Mouse (Mus musculus): ENCODE measurements at regions not wholly inside any gene's neighbourhood (a gene's known extent, or its start where the extent isn't known, plus 50 kb on each side); places are given as distances from the start of the nearest gene placed in this dataset.

DNA sequence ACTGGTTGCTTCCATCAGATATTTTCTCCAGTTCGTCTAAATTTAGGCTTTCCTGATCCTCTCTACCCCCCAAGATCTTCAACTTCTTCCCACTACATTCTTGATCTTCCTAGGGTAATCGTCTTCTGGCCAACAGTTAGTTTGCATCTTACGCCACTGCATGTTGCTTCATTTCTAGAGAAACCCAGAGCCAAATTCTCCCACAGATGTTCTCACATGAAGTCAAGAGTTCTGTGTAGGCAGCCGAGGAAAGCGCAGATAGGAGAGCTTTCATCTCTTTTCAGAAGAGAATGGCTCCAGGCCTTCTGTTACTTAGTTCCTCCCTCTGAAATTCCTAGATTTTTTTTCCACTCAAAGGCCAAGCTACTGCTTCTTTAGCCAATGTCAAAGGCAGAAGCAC is 179.9 kb downstream of the Fgf10 start:
- POLR2A ChIA-PET: no interaction called here
- CTCF ChIA-PET: no interaction called here

DNA sequence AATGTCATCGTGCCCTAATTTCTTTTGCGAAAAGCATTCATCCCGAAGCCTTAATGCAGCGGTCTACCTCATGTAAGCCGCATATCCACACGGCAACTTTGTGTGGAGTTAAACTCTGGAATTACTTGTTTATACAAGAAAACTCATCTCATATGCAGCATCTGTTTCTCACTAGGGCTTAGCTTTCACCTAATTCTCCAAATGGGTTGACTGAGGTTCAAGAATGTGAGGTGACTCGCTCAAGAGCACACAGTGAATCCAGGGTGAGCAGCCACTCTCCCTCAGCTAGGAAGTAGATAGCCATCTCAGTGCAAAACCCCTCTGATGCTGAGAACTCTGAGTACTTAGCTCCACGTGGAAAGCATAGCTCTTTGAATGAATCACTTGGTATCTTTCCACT is 181.1 kb downstream of the Fgf10 start:
- ChIA-PET POLR2A (no interaction called here), CTCF (no interaction called here)

DNA sequence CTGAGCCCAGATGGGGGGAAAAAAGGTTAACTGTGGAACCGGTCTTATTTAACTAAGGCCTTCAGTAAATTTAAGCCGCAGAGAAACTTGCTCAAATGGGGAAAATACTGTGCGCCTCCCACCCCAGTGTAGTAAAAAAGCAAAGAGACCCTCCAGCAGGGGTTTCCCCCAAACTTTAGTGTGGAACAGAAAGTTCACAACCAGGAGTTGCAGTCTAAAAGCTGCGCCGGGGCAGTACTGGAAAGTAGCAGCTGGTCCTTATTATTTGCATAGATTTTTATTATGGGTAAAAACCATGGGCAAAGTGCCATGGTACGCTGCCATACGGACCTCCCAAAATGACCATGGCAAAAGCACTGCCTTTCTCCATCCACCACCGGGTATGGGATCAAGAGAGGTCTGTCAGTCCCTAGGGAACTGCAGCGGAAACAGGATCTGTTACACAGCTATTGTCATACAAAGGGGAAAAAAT is 216.8 kb downstream of the Fgf10 start:
- ChIA-PET POLR2A (no interaction called here), CTCF (no interaction called here)

DNA sequence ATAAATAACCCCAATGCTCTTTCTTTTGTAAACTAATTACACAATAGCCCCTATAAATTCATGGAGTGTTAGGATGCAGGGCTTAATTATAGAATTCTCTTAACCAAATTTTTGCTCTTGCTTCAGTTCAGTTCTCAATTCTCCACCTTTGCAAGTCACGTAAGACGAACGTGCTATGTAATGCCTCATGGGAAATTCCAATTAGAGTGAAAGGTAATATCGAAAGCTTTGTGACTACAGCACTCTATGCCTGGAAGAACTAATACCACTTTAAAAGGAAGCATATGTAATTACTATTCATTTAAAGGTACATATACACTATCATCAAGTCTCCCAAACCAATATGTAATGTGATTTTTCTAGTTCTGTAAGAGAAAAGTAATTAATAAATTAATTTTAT is 225.5 kb downstream of the Fgf10 start:
- ChIA-PET POLR2A (interaction anchor here in 1 of 4 experiments (0.7 kb wide), 1 partner anchor 1032 kb away, joined by 3 read pairs; no protein-coding TSS in a partner anchor), CTCF (no interaction called here)

DNA sequence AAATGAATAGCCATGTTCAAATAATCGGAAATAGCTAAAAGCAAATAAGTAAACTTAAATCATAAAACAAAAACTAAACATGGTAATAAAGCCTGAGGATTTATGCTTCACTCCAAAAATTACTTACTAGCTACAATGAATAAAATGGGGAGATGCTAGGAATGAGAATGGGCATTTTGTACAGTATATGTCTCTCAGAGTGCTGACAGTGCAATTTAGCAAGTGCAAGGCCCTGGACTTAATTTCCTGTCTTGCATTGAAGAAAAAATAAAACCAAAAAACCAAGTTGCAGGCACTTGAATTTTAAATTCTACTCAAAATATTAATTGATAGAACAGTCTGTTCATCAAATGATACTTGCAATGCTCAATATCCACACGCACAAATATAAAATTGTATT is 232.4 kb downstream of the Fgf10 start:
- POLR2A ChIA-PET: interaction anchor here in 1 of 4 experiments (0.9 kb wide), 1 partner anchor 10 kb away, joined by 3 read pairs; no protein-coding TSS in a partner anchor
- CTCF ChIA-PET: no interaction called here

DNA sequence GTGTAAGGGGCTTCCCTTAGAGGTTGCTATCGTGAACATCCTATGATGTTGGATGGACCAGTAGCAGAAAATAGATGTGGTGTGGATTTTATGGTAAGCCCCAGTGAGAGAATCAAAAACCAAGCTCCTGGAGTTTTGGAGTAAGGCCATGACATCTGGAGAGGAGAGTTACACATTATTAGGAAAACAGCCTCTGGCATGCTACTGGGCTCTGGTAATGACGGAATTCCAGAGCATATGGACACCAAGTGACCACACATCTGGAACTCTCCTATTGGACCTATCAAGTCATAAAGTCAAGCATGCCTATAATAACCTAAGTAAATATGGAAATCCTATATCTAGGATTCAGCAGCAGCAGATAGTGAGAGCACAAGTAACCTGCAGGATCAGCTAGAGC is 240.8 kb downstream of the Fgf10 start:
- POLR2A ChIA-PET: no interaction called here

DNA sequence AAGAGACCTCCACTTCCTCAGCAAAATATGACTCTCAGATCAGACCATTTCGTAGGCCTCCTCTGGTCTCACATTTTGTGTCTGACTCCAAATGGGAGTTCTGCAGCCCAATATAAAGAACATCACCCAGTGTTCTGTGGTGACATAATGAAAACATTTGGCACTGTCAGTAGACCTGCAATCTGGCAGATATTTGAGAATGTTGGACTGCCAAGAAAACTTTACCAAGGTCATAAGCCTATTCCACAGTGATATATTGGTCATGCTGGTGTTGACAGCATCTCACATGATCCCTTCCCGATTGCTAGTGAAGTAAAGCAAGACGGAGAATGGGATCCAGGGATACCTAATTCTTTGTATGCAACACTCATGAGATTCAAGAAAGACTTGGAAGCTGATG is 271.2 kb downstream of the Fgf10 start:
- ChIA-PET CTCF (no interaction called here), POLR2A (no interaction called here)

More for the DNA sequence above, 240.8 kb downstream of the Fgf10 start:
- CTCF ChIA-PET: no interaction called here

DNA sequence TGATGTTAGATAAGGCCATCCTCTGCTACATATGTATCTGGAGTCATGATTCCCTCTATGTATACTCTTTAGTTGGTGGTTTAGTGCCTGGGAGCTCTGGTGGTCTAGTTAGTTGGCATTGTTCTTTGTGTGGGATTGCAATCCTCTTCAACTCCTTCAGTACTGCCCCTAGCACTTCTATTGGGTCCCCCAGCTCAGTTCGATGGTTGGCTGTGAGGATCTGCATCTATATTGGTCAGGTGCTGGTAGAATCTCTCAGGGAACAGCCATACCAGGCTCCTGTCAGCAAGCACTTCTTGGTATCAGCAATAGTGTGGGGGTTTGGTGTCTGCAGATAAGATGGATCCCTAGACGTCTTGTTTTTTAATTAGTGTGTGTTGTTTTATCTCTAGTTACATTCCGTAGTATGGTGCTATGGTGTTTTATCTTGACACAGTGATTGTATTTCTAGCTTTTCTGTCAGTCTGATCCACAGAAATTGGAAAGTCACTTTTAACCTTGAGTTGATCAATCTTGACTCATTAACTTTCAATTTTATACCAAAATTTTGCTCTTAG is 296.6 kb downstream of the Fgf10 start:
- POLR2A ChIA-PET: no interaction called here
- CTCF ChIA-PET: no interaction called here

DNA sequence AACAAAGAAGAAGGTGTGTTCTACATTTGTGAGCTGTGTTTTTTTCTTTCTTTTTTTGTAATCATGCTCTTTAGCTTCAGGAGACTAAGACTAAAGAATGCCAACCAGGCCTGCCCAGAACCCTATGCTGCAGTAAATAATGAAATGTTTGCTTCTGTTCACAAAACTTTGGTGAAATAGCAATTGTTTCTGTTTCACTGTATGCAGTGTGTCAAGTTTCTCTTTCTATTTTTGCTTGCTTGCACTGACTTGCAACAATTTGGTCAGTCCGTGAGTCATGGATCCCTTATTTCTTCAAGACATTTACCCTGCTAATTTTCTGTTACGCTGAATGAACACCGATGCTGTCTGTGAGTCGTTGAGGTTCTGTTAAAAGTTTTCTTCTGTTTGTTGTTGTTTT is 298.1 kb downstream of the Fgf10 start:
- ChIA-PET CTCF (interaction anchor here in 1 of 4 experiments (0.6 kb wide), 1 partner anchor 102 kb away, joined by 7 read pairs; no protein-coding TSS in a partner anchor), POLR2A (interaction anchor here in 2 of 4 experiments (0.6 to 0.7 kb wide), 3 partner anchors 19 to 271 kb away, joined by 3 to 7 read pairs (median 3); no protein-coding TSS in a partner anchor)

DNA sequence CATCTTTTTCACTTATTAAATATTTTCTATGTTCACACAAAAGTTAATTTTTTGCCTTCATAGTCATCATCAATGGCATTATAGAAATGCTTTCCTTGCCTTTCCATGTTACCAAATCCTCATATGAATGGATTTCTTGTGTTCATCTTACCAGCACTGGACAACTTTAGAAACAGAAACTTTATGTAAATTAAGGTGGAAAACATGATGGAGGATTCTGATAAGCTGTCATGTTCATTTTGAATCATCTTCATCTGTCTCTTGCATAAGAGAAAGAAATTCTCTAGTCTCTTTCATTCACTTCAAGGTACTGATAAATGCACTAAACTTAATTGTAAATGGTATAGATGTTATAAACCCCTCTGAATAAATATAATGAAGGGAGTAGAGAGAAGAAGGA is 305.4 kb downstream of the Fgf10 start:
- ChIA-PET CTCF (interaction anchor here in 1 of 4 experiments (0.7 kb wide), 1 partner anchor 338 kb away, joined by 3 read pairs; no protein-coding TSS in a partner anchor), POLR2A (no interaction called here)

DNA sequence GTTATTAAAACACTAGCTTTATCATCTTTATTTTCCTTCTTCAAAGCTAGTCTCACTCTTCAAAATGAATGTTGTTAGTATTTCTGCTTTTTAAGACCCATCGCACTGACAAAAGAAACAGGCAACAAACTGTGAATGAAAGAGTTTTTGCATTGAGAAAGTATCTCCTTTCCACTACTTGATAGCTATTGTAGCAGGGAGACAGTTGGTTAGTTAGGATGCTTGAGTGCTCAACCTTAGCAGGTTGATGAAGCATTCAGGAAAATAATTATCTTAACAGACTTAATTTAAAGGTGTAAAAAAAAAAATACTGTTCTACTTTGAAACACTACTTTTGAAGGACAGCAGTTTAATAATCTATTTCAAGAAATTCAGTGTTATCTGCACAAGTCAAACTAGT is 305.9 kb downstream of the Fgf10 start:
- ChIA-PET CTCF (interaction anchor here in 1 of 4 experiments (0.7 kb wide), 1 partner anchor 339 kb away, joined by 3 read pairs; no protein-coding TSS in a partner anchor), POLR2A (no interaction called here)

DNA sequence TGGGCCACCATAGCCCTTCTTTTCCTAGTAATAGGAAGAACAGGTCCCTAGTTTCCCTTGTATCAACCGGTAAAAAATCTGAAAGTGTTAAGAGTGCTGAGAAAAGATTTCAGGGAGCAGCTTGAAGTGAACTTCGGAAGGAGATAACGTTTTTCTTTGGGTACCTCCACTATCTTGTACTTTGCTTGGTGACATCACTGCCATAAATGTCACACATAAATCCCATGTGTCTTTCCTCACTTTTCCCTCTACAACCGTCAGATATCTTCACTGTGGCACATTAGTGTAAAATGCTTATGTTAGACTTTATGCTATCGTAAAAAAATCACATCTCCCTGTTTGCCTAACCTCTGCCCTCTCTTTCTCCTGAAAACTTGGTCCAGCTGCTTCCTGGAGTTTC is 309.9 kb downstream of the Fgf10 start:
- ChIA-PET POLR2A (no interaction called here), CTCF (no interaction called here)

DNA sequence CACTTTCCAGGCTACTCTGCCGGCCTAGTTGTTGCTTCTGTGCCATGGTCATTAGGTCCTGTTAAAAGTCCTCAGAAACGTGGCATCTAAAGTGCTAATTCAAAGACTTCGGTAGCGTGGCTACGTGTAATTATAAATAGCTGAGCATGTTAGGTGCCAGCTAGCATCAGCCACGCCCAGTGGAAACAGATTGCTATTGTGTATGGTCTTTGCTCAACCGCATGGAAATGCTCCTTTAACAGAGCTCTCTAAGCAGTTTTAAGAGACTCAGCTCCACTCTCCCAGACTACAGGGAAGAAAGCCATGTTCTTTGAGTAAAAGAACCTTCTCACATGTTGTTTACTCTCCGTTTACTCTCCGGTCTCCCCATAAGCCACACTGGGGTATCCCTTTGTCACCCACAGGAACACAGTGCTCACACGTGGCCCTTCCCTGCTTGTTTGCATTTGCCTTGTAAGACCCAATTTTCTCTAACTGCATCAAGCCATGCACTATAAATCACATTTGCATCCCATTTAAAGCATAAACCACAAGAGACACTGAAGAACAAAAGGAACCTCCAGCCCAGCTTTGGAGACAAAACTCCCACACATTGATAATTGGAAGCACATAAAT is 311.7 kb downstream of the Fgf10 start:
- ChIA-PET CTCF (no interaction called here), POLR2A (no interaction called here)

DNA sequence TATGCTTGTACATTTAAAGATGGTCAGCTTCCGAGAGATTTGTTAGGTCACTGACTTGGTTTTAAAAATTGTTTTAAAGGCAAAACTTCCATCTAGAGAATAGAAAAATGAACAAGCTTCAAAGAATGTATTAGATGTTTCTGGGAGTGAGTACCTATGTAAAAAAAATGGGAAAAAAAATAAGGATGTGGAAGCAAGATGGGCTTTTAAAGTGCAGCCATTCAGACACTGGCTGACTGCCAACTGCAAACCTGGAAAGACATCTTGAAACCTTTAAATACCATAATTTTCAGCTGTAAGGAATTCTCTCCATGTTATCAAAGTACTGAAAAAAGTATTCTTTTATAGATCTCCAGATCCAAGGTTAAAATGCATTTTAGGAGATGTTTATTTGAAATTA is 315.7 kb downstream of the Fgf10 start:
- CTCF ChIA-PET: no interaction called here

DNA sequence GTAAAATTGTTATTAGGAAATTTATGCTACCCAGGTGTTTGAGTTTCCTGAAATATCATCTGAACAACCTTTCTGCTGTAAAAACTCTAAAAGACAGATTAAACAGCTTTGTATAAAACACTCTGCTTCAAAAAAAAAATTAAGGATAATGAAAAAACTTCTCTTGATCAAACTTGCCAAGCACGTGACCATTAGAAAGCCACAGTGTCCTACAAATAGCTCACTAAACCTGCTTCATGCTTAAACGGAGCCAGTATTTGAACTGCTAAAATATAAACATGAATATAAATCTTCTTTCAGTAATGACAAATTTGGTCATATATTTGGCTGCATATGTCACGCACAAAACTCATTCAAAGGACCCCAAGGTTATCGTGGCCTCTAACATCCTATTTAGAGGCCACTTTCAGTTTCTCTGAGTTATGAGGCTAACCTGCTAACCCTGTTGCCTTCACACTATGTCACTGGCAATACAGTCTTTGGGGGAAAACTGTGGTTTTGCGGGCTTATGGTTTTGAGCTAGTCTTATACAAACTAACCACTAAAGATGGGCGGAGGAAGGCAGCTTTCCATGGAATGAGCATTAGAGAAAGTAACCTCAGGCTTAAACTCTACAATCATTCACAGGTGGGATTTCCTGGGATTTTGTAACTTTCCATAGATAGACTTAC is 355.8 kb downstream of the Fgf10 start:
- POLR2A ChIA-PET: no interaction called here
- CTCF ChIA-PET: no interaction called here

More for the DNA sequence above, 315.7 kb downstream of the Fgf10 start:
- POLR2A ChIA-PET: no interaction called here

DNA sequence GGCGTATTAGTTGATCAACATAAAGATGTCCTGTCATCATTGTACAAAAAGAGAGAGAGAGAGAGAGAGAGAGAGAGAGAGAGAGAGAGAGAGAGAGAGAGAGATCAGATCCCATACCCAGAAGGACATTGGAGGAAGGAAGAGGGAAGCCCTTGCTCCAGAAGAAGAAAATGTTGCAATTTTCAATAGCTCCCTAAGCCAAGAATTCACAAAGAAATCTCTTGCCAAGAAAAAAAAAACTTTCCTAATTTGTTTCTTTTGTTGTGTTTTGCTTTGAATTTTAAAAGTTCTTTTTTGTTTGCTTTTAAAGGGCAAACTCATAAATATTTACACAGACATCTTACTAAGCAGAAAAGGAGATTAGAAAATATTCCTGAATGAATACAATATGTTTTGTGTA is 370.0 kb downstream of the Fgf10 start:
- CTCF ChIA-PET: interaction anchor here in 1 of 4 experiments (0.7 kb wide), 1 partner anchor 335 kb away, joined by 3 read pairs; no protein-coding TSS in a partner anchor
- POLR2A ChIA-PET: no interaction called here

DNA sequence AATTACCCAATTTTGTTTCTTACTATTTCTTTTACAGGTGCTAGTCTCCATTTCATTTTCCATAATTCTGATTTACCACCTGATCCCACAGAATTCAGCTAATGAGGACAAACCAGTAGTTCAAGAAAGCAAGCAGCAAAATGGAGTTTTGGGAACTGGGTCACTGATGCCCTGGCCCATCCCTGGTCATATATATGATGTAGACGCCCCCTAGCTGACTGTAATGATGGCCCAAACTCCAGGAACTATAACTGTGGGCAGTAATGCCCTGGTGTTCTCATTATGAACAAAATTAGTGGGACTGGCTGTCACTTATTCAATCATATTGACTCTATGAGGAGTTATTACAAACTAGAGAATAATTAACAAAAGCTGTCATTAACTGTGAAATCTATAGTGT is 375.5 kb downstream of the Fgf10 start:
- ChIA-PET CTCF (interaction anchor here in 1 of 4 experiments (0.6 kb wide), 1 partner anchor 250 kb away, joined by 5 read pairs; no protein-coding TSS in a partner anchor), POLR2A (no interaction called here)

DNA sequence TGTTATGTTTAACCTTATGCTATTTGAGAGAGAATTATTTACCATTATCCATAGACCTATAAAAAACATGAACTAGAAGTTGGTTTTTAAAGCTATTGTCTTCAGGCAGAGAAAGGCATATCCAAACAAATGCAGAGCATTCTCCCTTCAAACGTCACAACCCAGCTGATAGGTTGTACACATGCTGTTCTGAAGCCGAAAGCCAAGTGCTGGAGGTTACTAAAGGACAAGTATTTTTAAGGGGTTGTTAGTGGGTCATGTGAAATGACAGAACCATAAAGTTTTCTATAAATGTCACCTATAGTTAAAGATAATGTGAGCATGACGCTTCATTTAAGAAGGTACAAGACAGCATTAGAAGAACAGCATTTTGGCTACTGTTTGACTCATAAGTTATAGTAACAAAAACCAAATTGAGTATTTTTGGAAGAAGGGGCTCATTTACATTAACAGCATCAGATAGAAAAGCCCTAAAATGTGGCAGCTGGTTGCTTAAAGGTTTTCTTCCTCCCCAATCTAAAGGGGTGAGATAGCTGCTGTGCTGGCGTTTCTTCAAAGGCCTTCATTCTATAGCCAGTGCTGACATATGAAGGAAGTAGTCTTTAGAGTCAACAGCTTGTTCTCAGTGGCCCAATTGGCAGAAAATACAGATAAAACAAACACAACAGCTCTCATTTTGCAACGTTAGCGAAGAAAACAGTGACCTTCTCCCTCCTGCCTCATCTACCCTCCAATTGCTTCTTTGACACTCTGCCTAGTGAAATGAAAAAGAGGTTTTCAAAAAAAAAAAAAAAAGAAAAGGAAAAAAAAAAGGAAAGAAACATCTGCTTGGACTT is 359.4 kb upstream of the Paip1 start:
- POLR2A ChIA-PET: no interaction called here
- CTCF ChIA-PET: no interaction called here

DNA sequence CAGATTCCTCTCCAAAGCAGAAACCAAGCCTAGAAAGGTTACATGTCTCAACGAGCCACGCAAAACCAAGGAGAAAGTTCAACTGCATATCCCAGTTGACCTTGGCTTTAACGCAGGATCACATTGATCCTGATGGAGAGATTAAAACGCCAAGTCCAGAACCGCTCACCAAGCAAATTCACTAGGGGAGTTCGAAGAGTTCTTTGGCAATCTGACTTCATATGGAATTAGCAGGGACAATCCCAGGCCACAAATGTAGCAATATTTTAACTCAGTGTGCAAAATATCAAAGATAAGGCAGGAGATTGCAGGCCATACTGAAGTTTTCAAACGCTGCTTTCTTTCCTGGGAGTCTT is 358.8 kb upstream of the Paip1 start:
- CTCF ChIA-PET: no interaction called here

DNA sequence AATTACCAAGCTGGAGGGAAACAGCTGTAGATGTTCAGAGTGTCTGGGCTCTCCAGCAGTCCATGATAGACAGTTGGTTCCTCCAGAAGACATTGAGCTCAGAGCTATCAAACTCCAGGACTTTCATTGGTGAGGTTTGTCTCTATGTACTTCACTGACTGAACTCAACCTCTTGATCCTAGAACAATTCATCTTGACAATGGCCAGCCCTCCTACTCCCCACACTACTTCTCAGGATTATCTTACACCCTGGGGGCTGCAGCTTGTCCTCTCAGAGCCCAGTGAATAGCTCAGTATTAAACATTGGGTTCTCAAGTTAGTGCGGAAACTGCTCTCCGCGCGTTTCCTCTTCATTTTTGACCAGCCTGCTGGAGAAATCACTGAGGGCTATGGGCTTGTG is 349.2 kb upstream of the Paip1 start:
- CTCF ChIA-PET: no interaction called here
- POLR2A ChIA-PET: no interaction called here

More for the DNA sequence above, 358.8 kb upstream of the Paip1 start:
- POLR2A ChIA-PET: no interaction called here
